Mouse (Mus musculus) heart, adult 2 months (tissue): ENCODE measurements around the gene Zfp553.

Experiments used
- CTCF ChIP-seq: fragments of 200-600 bp; IDR thresholded peaks from 2 replicates; pipeline ENCODE4 v1.8.1; 2022; ENCODE audit warnings: antibody characterized with exemption, mild to moderate bottlenecking, moderate library complexity
- EP300 ChIP-seq: fragments of 200-500 bp; IDR thresholded peaks from 2 replicates; pipeline ENCODE4 v1.6.1; 2011; ENCODE audit warnings: low read depth, low read length, control low read depth; ENCODE audit not compliant: insufficient read depth
- POLR2A ChIP-seq: fragments of 200-500 bp; IDR thresholded peaks from 2 replicates; pipeline ENCODE4 v1.6.1; 2011; ENCODE audit warnings: mild to moderate bottlenecking, low read depth, low read length, control low read depth; ENCODE audit not compliant: insufficient read depth

- TF ChIP-seq EP300 (no peak), CTCF (no peak), POLR2A (no peak)
Measured at GRCm38 (mm10) chr7:127217475-127217874, 15.4 kb upstream of the Zfp553 start.
